Mouse (Mus musculus) gonadal fat pad, adult 2 months (tissue): ENCODE results near the gene Map4k1. TPM values are rescaled to one million over a fixed set of nuclear protein-coding genes. Genes with fewer than 3 reads are reported as not detected.

Source experiments
- DNase-seq: peaks from one replicate; pipeline ENCODE4 v3.0.0-alpha.2; 2012; ENCODE audit warnings: low read depth
- polyA plus RNA-seq: library from polyadenylated mRNA; depleted of rRNA; stranded (reverse); fragments of >200 nt; gene quantifications from 2 replicates; pipeline ENCODE4 v1.2.3, GENCODE M21; 2012

Map4k1 gene
- polyA plus RNA-seq, 1 experiment: 6.2 TPM

- DNase-seq: no peak
These were observed 4.3 kb upstream of the Map4k1 start for GRCm38 (mm10) chr7:28977556-28977955.

- DNase-seq: no peak
These were observed 594 bp downstream of the Map4k1 start for GRCm38 (mm10) chr7:28982274-28983013.

DNA sequence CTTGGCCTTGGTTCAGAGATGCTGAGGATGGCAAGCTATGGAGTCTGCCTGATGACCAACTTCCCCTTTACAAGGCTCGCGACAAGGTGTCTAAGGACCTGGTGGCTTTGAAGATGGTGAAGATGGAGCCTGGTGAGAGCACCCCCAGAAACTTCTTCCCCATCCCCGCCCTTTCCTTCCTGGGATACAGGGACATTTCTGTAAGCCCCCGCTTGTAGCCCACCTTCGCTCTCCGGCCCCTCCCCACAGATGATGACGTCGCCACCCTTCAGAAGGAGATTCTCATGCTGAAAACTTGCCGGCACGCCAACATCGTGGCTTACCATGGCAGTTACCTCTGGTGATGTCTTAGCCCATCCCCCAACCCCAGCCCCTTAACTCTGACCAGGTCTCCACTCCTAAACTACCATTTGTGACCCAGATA is 1.3 kb downstream of the Map4k1 start:
- DNase-seq: no peak

DNA sequence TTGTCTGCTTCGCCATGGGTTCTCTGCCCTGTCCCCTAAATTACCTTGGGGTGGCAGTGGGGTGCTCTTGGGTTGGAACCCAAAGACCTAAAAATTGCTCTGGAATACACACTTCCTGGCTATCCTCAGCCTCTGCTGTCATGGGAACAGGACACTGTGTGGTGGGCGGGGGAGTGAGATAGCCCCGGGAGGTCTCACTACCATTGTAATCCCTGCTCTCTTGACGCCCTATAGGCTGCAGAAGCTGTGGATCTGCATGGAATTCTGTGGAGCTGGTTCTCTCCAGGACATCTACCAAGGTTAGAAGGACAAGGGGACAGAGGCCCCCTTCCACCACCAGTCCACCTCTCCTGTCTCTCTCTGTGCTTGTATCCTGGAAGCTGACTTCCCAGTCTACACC is 2.0 kb downstream of the Map4k1 start:
- no peak for DNase-seq

- no peak for DNase-seq
These were observed 2.6 kb downstream of the Map4k1 start for GRCm38 (mm10) chr7:28984452-28984851.

- no peak for DNase-seq
These were observed 3.4 kb downstream of the Map4k1 start for GRCm38 (mm10) chr7:28985207-28985606.

DNA sequence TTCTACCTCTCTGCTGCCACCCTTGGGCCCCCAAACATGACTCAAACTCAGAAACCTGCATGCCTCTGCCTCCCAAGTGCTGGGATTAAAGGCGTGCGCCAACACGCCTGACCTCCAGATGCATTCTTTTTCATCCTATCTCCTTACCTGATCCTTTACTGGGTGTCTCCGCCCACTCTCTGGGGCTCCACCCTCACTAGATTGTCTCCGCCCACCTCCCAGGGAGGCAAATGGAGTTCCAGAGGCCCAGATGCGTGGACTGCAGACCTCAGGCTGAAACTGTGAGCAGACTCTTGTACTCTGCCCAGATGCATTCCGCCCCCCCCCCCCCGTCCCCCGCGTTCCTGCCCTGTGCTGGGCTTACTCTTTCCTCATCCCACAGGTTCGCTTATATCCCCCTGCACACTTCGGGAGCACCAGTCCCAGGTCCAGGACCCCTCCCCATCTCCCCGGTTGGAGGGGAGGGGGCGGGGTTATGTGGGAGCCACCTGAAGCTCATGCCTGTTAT is 9.0 kb downstream of the Map4k1 start:
- no peak for DNase-seq

DNA sequence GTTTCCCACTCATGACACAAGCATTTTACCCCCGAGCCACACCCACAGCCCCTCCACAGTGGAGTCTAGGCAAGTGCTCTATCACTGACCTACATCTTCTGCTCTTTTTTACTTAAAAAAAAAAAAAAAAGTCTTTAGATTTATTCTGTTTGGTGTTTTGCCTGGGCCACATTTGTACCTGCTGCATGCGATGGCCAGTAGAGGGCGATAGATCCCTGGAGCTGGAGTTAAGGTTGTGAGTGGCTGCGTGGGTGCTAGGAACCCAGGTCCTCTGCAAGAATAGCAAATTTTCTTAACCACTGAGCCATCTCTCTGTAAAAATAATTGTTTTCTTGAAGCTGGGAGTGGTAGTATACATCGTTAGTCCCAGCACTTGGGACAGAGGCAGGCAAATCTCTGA is 9.8 kb downstream of the Map4k1 start:
- DNase-seq: no peak

GRCm38 (mm10) chr7:28992997-28993396 is 11.1 kb downstream of the Map4k1 start:
- no peak for DNase-seq

- DNase-seq: no peak
These were observed 11.6 kb downstream of the Map4k1 start for GRCm38 (mm10) chr7:28993402-28993801.

DNA sequence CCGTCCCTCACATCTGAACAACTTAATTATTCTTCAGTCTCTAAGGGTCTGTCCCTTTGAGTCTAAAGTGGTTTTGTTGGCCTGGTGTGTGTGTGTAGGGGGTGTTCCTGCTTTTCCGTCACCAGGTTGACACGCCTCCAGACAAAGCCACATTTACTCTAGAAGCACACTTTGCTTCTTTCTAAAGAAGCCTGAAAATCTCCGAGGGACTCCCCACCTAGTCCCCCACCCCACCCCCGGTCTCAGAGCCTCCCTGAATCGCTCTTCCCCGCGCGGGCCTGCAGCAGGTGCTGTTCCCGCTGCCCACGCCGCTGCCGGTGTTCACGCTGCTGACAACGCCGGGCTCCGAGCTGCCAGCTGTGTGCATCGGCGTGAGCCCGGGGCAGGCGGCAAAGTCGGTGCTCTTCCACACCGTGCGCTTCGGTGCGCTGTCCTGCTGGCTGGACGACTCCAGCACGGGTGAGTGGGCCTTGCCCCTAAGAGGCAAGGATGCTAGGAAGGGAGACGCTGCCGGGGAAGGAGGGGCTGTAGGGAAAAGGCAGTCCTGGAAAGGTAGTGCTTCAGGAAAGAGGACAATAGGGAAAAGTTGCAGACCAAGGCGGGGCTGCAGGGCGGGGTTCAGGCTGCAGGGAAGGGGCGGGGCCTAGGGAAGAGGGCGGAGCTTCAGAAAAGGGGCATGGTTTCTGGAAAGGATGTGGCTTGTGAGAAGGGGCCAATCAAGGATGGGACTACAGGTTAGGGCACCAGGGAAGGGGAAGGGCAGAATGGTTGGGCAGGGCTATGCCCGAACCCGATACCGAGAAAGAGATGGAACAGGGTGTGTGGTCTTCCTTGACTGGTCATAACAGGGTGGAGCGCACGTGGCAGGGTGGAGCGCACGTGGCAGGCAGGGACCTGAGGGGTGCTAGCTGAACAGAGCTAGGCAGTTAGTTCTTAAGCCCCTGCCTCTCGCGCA is 19.1 kb downstream of the Map4k1 start:
- no peak for DNase-seq

DNA sequence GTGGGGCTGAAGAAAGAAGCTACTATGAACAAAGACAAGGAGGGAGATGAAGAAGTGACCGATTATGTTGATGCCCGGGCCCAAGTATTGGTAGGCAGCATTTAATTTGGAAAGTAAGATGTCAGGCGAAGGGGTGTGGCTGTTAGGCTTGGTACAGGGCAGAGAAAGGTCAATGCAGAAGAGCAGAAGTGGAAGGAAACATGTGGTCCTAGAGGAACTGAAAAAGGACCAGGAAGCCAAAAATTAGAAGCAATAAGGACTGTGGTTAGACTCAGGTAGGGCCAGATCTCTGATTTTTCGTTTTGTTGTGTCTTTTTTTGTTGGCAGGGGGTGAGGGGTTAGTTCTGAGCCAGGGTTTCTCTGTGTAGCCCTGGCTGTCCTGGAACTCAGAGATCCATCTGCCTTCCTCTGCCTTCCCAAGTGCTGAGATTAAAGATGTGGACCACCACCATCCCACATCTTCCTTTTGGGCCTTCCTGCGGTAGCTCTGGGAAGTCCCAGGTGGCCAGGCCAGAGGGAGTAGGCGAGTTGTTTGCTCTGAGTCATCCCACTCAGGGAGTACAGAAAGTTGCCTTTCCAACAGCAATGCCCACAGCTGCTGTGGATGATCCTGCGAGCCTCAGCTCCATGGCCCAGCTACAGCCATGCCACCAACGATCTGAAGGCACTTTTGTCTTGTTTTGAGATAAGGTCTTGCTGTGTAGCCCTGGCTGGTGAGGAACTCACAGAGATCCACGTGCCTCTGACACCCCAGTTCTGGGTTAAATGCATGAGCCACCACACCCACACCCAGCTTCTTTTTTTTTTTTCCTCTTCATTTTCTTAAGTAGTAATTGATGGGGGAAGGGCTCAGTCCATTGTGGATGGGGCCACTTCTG is 25.6 kb downstream of the Map4k1 start:
- DNase-seq: no peak

- no peak for DNase-seq
These were observed 26.3 kb downstream of the Map4k1 start for GRCm38 (mm10) chr7:29008171-29008570.

- DNase-seq: no peak
These were observed 26.9 kb downstream of the Map4k1 start for GRCm38 (mm10) chr7:29008714-29009113.

GRCm38 (mm10) chr7:29014984-29015383 is 33.1 kb downstream of the Map4k1 start:
- no peak for DNase-seq

GRCm38 (mm10) chr7:29016440-29016839 is 34.6 kb downstream of the Map4k1 start:
- no peak for DNase-seq

- no peak for DNase-seq
These were observed 35.4 kb downstream of the Map4k1 start for GRCm38 (mm10) chr7:29017222-29017621.

- DNase-seq: no peak
These were observed 37.8 kb downstream of the Map4k1 start for GRCm38 (mm10) chr7:29019447-29020220.

DNA sequence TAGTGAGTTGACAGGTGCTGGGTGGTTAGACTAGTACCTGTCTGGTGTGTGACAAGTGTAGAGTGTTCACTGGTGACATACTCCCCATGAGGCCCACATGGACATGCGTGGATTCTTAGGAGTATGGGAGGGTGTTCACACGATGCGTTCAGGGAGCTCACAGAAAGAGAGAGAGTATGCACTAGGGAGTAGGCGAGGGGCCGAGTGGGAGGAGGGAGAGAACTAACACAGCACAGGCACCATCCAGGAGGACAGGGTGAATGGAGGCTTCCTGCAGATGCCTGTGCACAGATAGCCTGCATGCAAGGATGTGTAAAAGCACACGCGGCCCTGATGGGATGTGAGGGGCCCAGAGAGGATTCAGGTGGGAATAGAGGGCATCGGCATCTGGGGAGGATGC is 40.6 kb downstream of the Map4k1 start:
- DNase-seq: no peak

DNA sequence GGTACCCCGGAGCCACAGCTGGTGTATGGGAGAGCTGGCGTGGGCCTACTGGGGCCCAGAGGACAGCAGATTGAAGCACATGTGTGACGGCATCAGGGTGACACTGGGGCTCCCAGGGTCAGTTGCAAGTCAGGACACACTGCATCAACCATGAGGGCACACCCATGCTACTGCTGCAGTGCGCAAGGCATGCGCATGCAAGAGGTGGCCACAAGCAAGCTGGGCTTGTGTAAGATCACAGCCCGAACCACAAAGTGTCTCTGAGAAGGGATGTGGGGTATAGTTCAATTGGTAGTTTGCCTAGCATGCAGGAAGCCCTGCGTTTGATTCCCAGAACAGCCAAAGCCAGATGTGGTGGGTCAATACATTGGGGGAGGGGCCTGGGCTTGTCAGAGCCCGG is 41.7 kb downstream of the Map4k1 start:
- DNase-seq: no peak

- DNase-seq: no peak
These were observed 43.7 kb downstream of the Map4k1 start for GRCm38 (mm10) chr7:29025566-29025965.
